Mouse (Mus musculus) neural tube, embryonic 14.5 days (tissue): Measurements from ENCODE around the gene Fbxl17. TPM values are rescaled to one million over a fixed set of nuclear protein-coding genes. Genes with fewer than 3 reads are reported as not detected.

Experiments
- ATAC-seq: fragments of 200-750 bp; cut with Nextera tagmentation; 2 replicates; pipeline ENCODE4 v1.8.0; 2017; ENCODE audit warnings: low read depth, mild to moderate bottlenecking, moderate TSS enrichment, moderate library complexity
- H3K27ac ChIP-seq: fragments of 300-500 bp; sonication (generic); 2 replicates; pipeline ENCODE4 v1.5.1; 2014; ENCODE audit warnings: low read depth, mild to moderate bottlenecking, control low read depth, low read length, moderate library complexity, mixed read lengths
- H3K27me3 ChIP-seq: fragments of 300-500 bp; sonication (generic); 2 replicates; pipeline ENCODE4 v1.6.1; 2014; ENCODE audit warnings: low read length; ENCODE audit not compliant: control insufficient read depth, insufficient read depth
- H3K36me3 ChIP-seq: fragments of 300-500 bp; sonication (generic); 2 replicates; pipeline ENCODE4 v1.6.1; 2014; ENCODE audit warnings: low read length, mixed read lengths; ENCODE audit not compliant: control insufficient read depth, insufficient read depth
- H3K4me1 ChIP-seq: fragments of 300-500 bp; sonication (generic); 2 replicates; pipeline ENCODE4 v1.6.1; 2014; ENCODE audit warnings: low read length; ENCODE audit not compliant: control insufficient read depth, insufficient read depth
- H3K4me2 ChIP-seq: fragments of 300-500 bp; sonication (generic); 2 replicates; pipeline ENCODE4 v1.6.1; 2014; ENCODE audit warnings: mild to moderate bottlenecking, low read depth, low read length, control low read depth
- H3K4me3 ChIP-seq: fragments of 300-500 bp; sonication (generic); 2 replicates; pipeline ENCODE4 v1.5.1; 2014; ENCODE audit warnings: low read depth, low read length, control low read depth, mixed read lengths
- H3K9ac ChIP-seq: fragments of 300-500 bp; sonication (generic); replicated peaks from 2 replicates; pipeline ENCODE4 v1.6.1; 2014; ENCODE audit warnings: low read depth, mild to moderate bottlenecking, control low read depth, low read length, mixed read lengths
- H3K9me3 ChIP-seq: fragments of 300-500 bp; sonication (generic); 2 replicates; pipeline ENCODE4 v1.6.1; 2016; ENCODE audit warnings: low read length; ENCODE audit not compliant: control insufficient read depth
- WGBS: fragments of 180-500 bp; shearing (Covaris S2); extraction: QIAGEN DNeasy Blood & Tissue Kit; methylation state at CpG from one replicate; pipeline ENCODE4 v1.1.7; 2014; 5-methylcytosine and 5-hydroxymethylcytosine counted together
- polyA plus RNA-seq: library from polyadenylated mRNA; unstranded; fragments of >200 nt; fragmentation: Nextera tagmentation; extraction: Ambion mirVana; gene quantifications from 2 replicates; pipeline ENCODE4 v1.2.1, GENCODE M21; 2014

Fbxl17 gene
- polyA plus RNA-seq, 1 experiment from 2014 or later = 17.4 TPM

DNA sequence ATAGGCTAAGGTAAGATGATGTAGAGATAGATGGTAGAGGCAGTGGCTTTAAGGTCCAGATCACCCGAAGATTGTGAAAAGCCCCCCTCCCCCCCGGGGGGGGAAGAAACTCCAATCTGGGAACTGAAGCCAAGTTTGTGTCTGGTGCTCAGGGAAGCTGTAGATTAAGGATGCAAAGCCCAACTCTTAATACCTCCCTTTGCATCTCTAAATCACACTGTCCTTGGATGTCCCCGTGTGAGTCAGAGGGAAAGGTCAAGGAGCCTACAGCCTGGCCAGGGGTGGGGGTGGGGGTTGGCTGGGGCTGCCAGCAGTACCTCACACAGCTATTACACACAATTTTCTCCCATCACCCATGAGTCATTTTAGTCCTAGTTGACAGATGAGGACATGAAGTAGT, 453.4 kb downstream of the Fbxl17 start:
- Histone ChIP-seq H3K36me3 (no peaks in the 10 kb centered on the region), H3K4me3 (no peak overlapping the region), H3K27ac (no peak overlapping the region), H3K9ac (no peak overlapping the region), H3K4me2 (no peak overlapping the region), H3K27me3 (no peaks in the 10 kb centered on the region), H3K9me3 (no peaks in the 10 kb centered on the region), H3K4me1 (peaks cover 3% of the 10 kb centered on the region; the same call in 1 of the 2 replicates)
- no peak for ATAC-seq
- WGBS = 71% methylated on average over 3 of the region's 3 CpGs

DNA sequence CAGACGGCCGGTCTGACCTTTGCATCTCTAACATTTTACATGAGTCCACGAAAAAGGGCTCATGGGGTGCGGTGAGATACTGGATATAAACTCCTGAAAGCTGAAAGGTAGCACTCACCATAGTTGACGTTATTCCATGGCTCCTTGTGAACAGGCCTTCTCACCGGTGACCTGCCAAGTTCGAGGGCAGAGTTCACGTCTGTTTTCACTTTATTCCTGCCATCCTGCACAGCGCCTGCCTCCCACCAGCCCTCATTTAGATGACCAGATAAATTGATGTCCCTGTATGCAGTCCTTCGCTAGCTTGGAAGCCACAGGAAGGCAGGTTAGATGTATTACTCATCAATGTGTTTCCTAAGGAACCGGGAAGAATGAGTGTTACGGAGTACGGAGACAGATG, 454.5 kb downstream of the Fbxl17 start:
- ATAC-seq = no peak
- H3K4me3 ChIP-seq = no peak overlapping the region
- no peak overlapping the region for H3K9ac ChIP-seq
- WGBS = 79% methylated on average over 13 of the region's 13 CpGs
- no peak overlapping the region for H3K4me2 ChIP-seq
- peaks cover 3% of the 10 kb centered on the region; the same call in 1 of the 2 replicates for H3K4me1 ChIP-seq
- H3K27ac ChIP-seq = no peak overlapping the region
- 0 out of 2 replicates have a peak, but pooled peaks cover 2% of the 10 kb centered on the region for H3K9me3 ChIP-seq
- H3K27me3 ChIP-seq = no peaks in the 10 kb centered on the region
- H3K36me3 ChIP-seq = no peaks in the 10 kb centered on the region

DNA sequence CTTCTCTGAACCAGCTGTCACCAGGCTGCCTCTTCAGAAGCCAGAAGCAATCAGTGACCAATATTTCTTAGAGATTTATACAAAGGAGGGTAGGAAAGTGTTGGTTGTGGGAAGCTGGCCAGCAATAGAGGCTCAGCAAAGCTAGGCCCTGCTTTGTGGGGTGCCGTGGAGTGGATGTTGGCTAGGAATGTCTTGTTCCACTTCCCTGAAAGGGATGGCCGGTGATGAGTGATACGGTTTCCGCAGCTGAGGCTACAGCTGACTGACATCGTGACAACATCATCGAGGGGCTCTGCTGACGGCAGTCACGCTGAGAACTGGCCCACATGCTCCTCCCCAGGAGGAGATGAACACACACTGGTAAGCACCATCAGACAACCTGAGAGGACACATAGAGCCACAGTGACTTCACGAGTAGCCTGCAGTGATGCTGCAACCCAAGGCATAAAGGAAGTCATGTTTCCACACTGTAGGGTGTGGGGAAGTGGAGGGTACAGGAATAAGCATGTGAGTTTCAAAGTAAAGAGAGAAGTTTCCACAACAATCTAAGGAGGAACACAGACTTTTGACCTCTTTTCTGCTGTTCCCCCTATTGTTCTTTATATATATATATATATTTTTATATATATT, 456.7 kb downstream of the Fbxl17 start:
- H3K4me3 ChIP-seq = no peak overlapping the region
- ATAC-seq = no peak
- no peak overlapping the region for H3K9ac ChIP-seq
- WGBS = 86% methylated on average over 9 of the region's 9 CpGs
- H3K9me3 ChIP-seq = 0 out of 2 replicates have a peak, but pooled peaks cover 4% of the 10 kb centered on the region
- H3K27me3 ChIP-seq = no peaks in the 10 kb centered on the region
- H3K27ac ChIP-seq = no peak overlapping the region
- peaks cover 3% of the 10 kb centered on the region; the same call in 1 of the 2 replicates for H3K4me1 ChIP-seq
- no peaks in the 10 kb centered on the region for H3K36me3 ChIP-seq
- H3K4me2 ChIP-seq = no peak overlapping the region

DNA sequence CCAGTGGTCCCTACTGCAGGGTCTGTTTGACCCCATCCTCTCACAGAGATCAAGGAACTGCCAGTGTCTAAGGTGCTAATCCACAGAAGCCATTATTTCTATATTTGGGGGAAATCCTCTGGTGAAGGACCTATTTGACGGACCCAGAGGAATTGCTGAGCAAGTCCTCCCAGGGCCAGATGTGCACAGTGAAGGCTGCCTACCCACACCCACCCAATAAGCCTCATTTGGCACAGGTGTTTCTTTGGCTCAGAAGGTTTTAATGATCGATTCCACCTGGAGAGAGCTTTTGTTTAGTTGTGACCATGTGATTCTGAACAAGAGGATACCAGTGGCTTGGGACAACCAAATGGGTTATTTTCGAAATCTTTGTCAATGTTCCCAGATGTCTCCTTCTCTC, 462.3 kb downstream of the Fbxl17 start:
- no peak for ATAC-seq
- Histone ChIP-seq H3K4me1 (no peaks in the 10 kb centered on the region), H3K36me3 (no peaks in the 10 kb centered on the region), H3K27me3 (no peaks in the 10 kb centered on the region), H3K4me3 (no peak overlapping the region), H3K27ac (no peak overlapping the region), H3K9me3 (0 out of 2 replicates have a peak, but pooled peaks cover 4% of the 10 kb centered on the region), H3K4me2 (no peak overlapping the region), H3K9ac (no peak overlapping the region)
- 93% methylated on average over 3 of the region's 3 CpGs for WGBS

DNA sequence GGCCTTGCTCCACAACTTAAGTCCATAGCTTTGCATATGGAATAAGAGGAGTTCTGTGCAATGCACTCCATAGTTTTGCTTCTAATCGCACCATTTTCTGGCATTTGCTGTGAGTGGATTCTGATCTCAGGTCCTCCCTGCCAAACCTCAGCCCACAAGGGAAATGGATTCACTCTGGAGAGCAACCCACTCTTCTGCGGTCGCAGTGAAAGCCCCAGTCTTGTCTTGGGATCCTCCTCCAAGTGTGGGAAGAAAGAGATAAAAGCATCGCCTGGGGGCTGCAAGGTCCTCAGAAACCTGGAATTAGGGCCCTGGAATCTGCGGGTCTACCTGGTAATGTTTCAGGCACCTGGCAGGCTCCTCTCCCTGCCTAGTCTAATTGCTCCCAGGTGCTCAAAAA, 466.7 kb downstream of the Fbxl17 start:
- no peak overlapping the region for H3K27ac ChIP-seq
- no peaks in the 10 kb centered on the region for H3K9me3 ChIP-seq
- H3K4me1 ChIP-seq = no peaks in the 10 kb centered on the region
- no peak overlapping the region for H3K4me2 ChIP-seq
- H3K4me3 ChIP-seq = no peak overlapping the region
- no peaks in the 10 kb centered on the region for H3K27me3 ChIP-seq
- no peak overlapping the region for H3K9ac ChIP-seq
- 93% methylated on average over 5 of the region's 5 CpGs for WGBS
- ATAC-seq = no peak
- H3K36me3 ChIP-seq = no peaks in the 10 kb centered on the region

GRCm38 (mm10) chr17:63029105-63029504, 470.7 kb downstream of the Fbxl17 start:
- ATAC-seq = no peak

GRCm38 (mm10) chr17:63025238-63025637, 474.6 kb downstream of the Fbxl17 start:
- Histone ChIP-seq H3K4me3 (no peak overlapping the region), H3K27ac (no peak overlapping the region), H3K36me3 (no peaks in the 10 kb centered on the region), H3K9me3 (no peaks in the 10 kb centered on the region), H3K9ac (no peak overlapping the region), H3K4me2 (no peak overlapping the region), H3K4me1 (no peaks in the 10 kb centered on the region), H3K27me3 (no peaks in the 10 kb centered on the region)
- 50% methylated on average over 15 of the region's 15 CpGs for WGBS
- ATAC-seq = no peak

More at GRCm38 (mm10) chr17:63029105-63029504, 470.7 kb downstream of the Fbxl17 start:
- Histone ChIP-seq H3K27ac (no peak overlapping the region), H3K9ac (no peak overlapping the region), H3K4me3 (no peak overlapping the region), H3K4me1 (no peaks in the 10 kb centered on the region), H3K36me3 (no peaks in the 10 kb centered on the region), H3K27me3 (no peaks in the 10 kb centered on the region), H3K9me3 (no peaks in the 10 kb centered on the region), H3K4me2 (no peak overlapping the region)
- 74% methylated on average over 4 of the region's 4 CpGs for WGBS

DNA sequence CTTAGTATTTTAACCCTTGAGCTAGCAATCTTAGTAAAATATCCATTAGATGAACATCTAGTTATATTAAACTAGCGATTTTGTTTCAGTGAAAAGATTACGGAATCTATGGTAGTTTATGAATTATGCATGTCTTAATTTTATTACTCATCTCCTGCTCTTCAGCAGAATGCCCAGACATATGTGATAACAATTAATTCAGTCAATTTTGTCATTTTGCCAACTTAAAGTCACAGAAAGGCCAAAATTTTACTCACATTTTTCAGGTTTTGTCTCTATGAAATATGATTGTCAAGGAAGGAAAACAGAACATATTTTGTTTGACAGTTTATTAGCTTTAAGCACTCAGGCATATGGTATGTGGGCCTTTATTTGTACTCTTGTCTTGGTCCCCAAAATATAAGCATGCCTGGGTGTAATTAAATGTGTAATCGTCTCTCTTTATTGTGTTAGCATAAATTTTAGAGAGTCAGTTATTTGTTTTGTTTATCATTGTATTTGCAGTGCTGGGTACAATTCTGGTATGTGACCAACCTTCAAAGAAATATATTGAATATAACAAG, 482.1 kb downstream of the Fbxl17 start:
- Histone ChIP-seq H3K4me2 (no peak overlapping the region), H3K27ac (no peak overlapping the region), H3K9ac (no peak overlapping the region), H3K36me3 (no peaks in the 10 kb centered on the region), H3K9me3 (no peaks in the 10 kb centered on the region), H3K4me1 (no peaks in the 10 kb centered on the region), H3K27me3 (no peaks in the 10 kb centered on the region), H3K4me3 (no peak overlapping the region)
- WGBS = 49% methylated on average over 3 of the region's 3 CpGs
- ATAC-seq = no peak

DNA sequence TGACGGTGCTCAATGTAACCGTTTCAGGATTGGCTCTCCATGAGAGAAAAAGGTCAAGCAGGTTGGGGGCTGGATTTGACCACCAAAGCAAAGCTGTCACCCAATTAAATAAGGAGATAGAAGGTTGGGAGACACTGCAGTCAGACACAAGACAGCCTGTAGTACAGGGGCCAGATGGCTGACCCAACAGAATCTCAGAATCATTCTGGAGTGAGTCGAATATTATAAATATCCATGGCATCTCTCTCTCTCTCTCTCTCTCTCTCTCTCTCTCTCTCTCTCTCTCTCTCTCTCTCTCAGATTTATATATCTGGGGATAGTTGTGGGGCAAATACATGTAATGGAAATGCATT, 487.3 kb downstream of the Fbxl17 start:
- Histone ChIP-seq H3K4me3 (no peak overlapping the region), H3K27ac (no peak overlapping the region), H3K27me3 (no peaks in the 10 kb centered on the region), H3K9me3 (no peaks in the 10 kb centered on the region), H3K4me2 (no peak overlapping the region), H3K4me1 (peaks cover 17% of the 10 kb centered on the region), H3K36me3 (no peaks in the 10 kb centered on the region), H3K9ac (no peak overlapping the region)
- no peak for ATAC-seq
- WGBS = 62% methylated on average over 3 of the region's 3 CpGs
